Mouse (Mus musculus) regulatory T cell (primary cell): ENCODE measurements around the gene Pcsk4.
"Not testable (repeated sequence)": the region's sequence is repeated elsewhere in the genome, so short reads cannot be mapped to it uniquely, and the experiment has no call there.

Experiments used
- in situ Hi-C: fragments of 300-600 bp; cut with MboI, MseI; formaldehyde crosslinking; loops from one replicate; pipeline ENCODE4 v1.15.1; 2025; ENCODE audit warnings: high pct_unique_total_duplicates

Gene Pcsk4

GRCm38 (mm10) chr10:80348244-80348781, 19.0 kb upstream of the Pcsk4 start, which contains the start of gene Adamtsl5:
Gene Adamtsl5, minus strand, starts transcription at chr10:80348412.
- in situ Hi-C loops = no loop called here

GRCm38 (mm10) chr10:80347514-80347967, 18.2 kb upstream of the Pcsk4 start:
- in situ Hi-C loops = no loop called here

- in situ Hi-C loops = not testable (repeated sequence)
Measured at GRCm38 (mm10) chr10:80345929-80346328, 16.6 kb upstream of the Pcsk4 start.

GRCm38 (mm10) chr10:80345122-80345521, 15.8 kb upstream of the Pcsk4 start:
- in situ Hi-C loops = no loop called here

- in situ Hi-C loops = no loop called here
Measured at GRCm38 (mm10) chr10:80344131-80344661, 14.9 kb upstream of the Pcsk4 start.

GRCm38 (mm10) chr10:80343425-80343895, 14.2 kb upstream of the Pcsk4 start:
- in situ Hi-C loops = no loop called here

- in situ Hi-C loops = no loop called here
Measured at GRCm38 (mm10) chr10:80342749-80343424, 13.6 kb upstream of the Pcsk4 start.

- in situ Hi-C loops = no loop called here
Measured at GRCm38 (mm10) chr10:80342305-80342748, 13.0 kb upstream of the Pcsk4 start.

GRCm38 (mm10) chr10:80341491-80342304, 12.4 kb upstream of the Pcsk4 start:
- in situ Hi-C loops = no loop called here

GRCm38 (mm10) chr10:80341026-80341425, 11.7 kb upstream of the Pcsk4 start:
- in situ Hi-C loops = no loop called here

GRCm38 (mm10) chr10:80339941-80340750, 10.8 kb upstream of the Pcsk4 start:
- in situ Hi-C loops = no loop called here

GRCm38 (mm10) chr10:80336263-80336662, 7.0 kb upstream of the Pcsk4 start:
- in situ Hi-C loops = no loop called here

GRCm38 (mm10) chr10:80332525-80332989, 3.3 kb upstream of the Pcsk4 start:
- in situ Hi-C loops = no loop called here

- in situ Hi-C loops = no loop called here
Measured at GRCm38 (mm10) chr10:80331636-80332524, 2.6 kb upstream of the Pcsk4 start.

GRCm38 (mm10) chr10:80330888-80331287, 1.6 kb upstream of the Pcsk4 start:
- in situ Hi-C loops = no loop called here

GRCm38 (mm10) chr10:80330084-80330483, 786 bp upstream of the Pcsk4 start:
- in situ Hi-C loops = no loop called here

GRCm38 (mm10) chr10:80325045-80325444, 4.3 kb downstream of the Pcsk4 start:
- in situ Hi-C loops = no loop called here

GRCm38 (mm10) chr10:80324120-80325037, 4.9 kb downstream of the Pcsk4 start:
- in situ Hi-C loops = no loop called here
